Mouse (Mus musculus) bone marrow, adult 2 months (tissue): ENCODE measurements around the gene Tubb2b.

ENCODE experiments used
- CTCF ChIP-seq: fragments of 200-500 bp; IDR thresholded peaks from 2 replicates; pipeline ENCODE4 v1.5.1; 2011; ENCODE audit warnings: low read length, control low read depth; ENCODE audit not compliant: control insufficient read depth, insufficient read depth
- POLR2A ChIP-seq: fragments of 200-500 bp; IDR thresholded peaks from 2 replicates; pipeline ENCODE4 v1.6.1; 2011; ENCODE audit warnings: low read depth, mild to moderate bottlenecking, control low read depth, low read length, borderline replicate concordance; ENCODE audit not compliant: control insufficient read depth

- TF ChIP-seq CTCF (no peak), POLR2A (no peak)
Measured at GRCm38 (mm10) chr13:34114654-34115053, 15.6 kb downstream of the Tubb2b start.
